Mouse (Mus musculus): ENCODE measurements around the gene Pcp4.

Pcp4 gene

GRCm38 (mm10) chr16:96563350-96564257 lies 96.2 kb downstream of the Pcp4 start:
- DNase-seq (ENCODE audit: low spot score in 2 of 2) = no peak

GRCm38 (mm10) chr16:96567428-96567827 lies 100.0 kb downstream of the Pcp4 start:
- DNase-seq (ENCODE audit: low spot score in 2 of 2) = no peak

Data from urinary bladder, adult 18-20 months (tissue).